ENCODE assay signal across 28 mouse cellular contexts in the genomic region with DNA sequence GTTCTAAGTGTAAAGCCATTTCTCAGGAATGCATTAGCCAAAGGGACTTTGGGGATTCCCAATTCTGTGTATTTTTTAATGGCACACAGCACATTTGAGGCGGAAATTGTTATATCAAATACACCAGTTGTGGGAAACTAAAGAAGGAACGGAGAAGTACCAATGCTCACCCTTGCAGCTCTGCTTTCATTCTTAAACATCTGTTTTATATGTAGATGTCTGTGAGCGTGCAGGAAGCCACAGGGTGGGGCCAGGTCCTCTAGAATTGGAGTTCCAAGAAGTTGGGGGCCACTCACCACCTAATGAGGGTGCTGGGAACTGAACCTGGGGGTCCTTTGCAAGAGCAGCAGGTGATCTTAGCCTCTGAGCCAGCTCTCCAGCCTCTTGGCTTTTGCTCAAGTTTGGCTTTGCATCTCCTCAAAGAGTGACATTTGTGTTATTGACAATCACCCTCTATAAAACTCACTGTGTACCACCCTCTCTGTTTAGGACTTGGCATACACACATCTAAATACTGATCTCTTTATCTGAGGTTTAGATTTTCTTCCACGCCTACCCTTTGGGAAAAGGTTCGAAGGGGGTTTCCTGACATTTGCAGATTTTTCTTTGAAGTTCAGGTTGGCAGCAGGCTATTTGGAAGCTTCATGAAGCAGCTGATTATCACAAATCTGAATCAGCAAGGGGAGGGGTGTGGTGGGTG. TPM values are rescaled to one million over a fixed set of nuclear protein-coding genes. Genes with fewer than 3 reads are reported as not detected.
DNase-seq lines count a peak whose midpoint lies in the region; ATAC-seq and TF ChIP-seq lines count a peak whose summit lies in the region.
"Had no signal": no experiment of that assay in that cellular context is flagged by ENCODE, and none has a peak within 500 bp of the region (broad histone marks: within the 10 kb centered on the region; RNA-seq: fewer than 3 reads in every experiment).

No protein-coding gene starts in this region.

- no peaks in the 10 kb centered on the region for H3K36me3 ChIP-seq in embryonic facial prominence, embryonic 15.5 days
- no peaks in the 10 kb centered on the region for H3K36me3 ChIP-seq in embryonic facial prominence, embryonic 10.5 days (replicated peaks)
- no peaks in the 10 kb centered on the region for H3K36me3 ChIP-seq in stomach, embryonic 14.5 days (ENCODE audit: control insufficient read depth, insufficient read depth, low read length)
- H3K36me3 ChIP-seq in stomach, postnatal 0 days (ENCODE audit: control insufficient read depth, insufficient read depth, low read length) = no peaks in the 10 kb centered on the region
- no peaks in the 10 kb centered on the region for H3K36me3 ChIP-seq in hindbrain, embryonic 14.5 days (replicated peaks; ENCODE audit: control insufficient read depth, insufficient read depth)
- H3K36me3 ChIP-seq: embryonic facial prominence, embryonic 13.5 days; heart, embryonic 12.5 days; hindbrain, embryonic 15.5 days; limb, embryonic 12.5 days; liver, embryonic 15.5 days; midbrain, embryonic 15.5 days had no signal

- TF ChIP-seq CTCF in stomach, postnatal 0 days (IDR thresholded peaks at IDR 0.05; ENCODE audit: low read depth) = no peak

- peak overlapping the region; percentile 48; the same call in 1 of the 2 replicates for H3K27ac ChIP-seq in embryonic facial prominence, embryonic 15.5 days (replicated peaks)
- H3K27ac ChIP-seq in embryonic facial prominence, embryonic 10.5 days (replicated peaks) = no peak overlapping the region
- peak overlapping the region; percentile 59; the same call in 1 of the 2 replicates for H3K27ac ChIP-seq in stomach, embryonic 14.5 days (ENCODE audit: low read length)
- H3K27ac ChIP-seq in stomach, postnatal 0 days (replicated peaks) = no peak overlapping the region; the same call in 1 of the 2 replicates
- H3K27ac ChIP-seq in hindbrain, embryonic 14.5 days = no peak overlapping the region
- H3K27ac ChIP-seq: hindbrain, embryonic 15.5 days; limb, embryonic 12.5 days; liver, embryonic 15.5 days; midbrain, embryonic 15.5 days had no signal

- no peak overlapping the region for H3K9ac ChIP-seq in embryonic facial prominence, embryonic 15.5 days
- no peak overlapping the region for H3K9ac ChIP-seq in stomach, embryonic 14.5 days (replicated peaks; ENCODE audit: low read depth, low read length)
- H3K9ac ChIP-seq in stomach, postnatal 0 days (ENCODE audit: low read length) = no peak overlapping the region
- H3K9ac ChIP-seq in hindbrain, embryonic 14.5 days = no peak overlapping the region
- H3K9ac ChIP-seq: heart, embryonic 12.5 days; hindbrain, embryonic 15.5 days; limb, embryonic 12.5 days; liver, embryonic 15.5 days; lung, embryonic 14.5 days; midbrain, embryonic 15.5 days had no signal

- 50% methylated on average over 5 of the region's 5 CpGs for WGBS in embryonic facial prominence, embryonic 15.5 days
- 79% methylated on average over 5 of the region's 5 CpGs for WGBS in embryonic facial prominence, embryonic 10.5 days
- WGBS in stomach, embryonic 14.5 days = 68% methylated on average over 5 of the region's 5 CpGs
- 64% methylated on average over 5 of the region's 5 CpGs for WGBS in stomach, postnatal 0 days
- 83% methylated on average over 5 of the region's 5 CpGs for WGBS in hindbrain, embryonic 14.5 days

- no peak overlapping the region for H3K4me2 ChIP-seq in embryonic facial prominence, embryonic 15.5 days (replicated peaks)
- no peak overlapping the region for H3K4me2 ChIP-seq in stomach, embryonic 14.5 days (replicated peaks; ENCODE audit: low read depth, low read length)
- H3K4me2 ChIP-seq in stomach, postnatal 0 days (replicated peaks; ENCODE audit: low read depth) = no peak overlapping the region
- H3K4me2 ChIP-seq in hindbrain, embryonic 14.5 days (replicated peaks) = no peak overlapping the region
- H3K4me2 ChIP-seq: embryonic facial prominence, embryonic 13.5 days; heart, embryonic 12.5 days; hindbrain, embryonic 15.5 days; limb, embryonic 12.5 days; liver, embryonic 15.5 days; lung, embryonic 14.5 days; midbrain, embryonic 15.5 days had no signal

- no peak for TF ChIP-seq EP300 in stomach, postnatal 0 days (optimal IDR thresholded peaks at IDR 0.05)

- no peaks in the 10 kb centered on the region for H3K27me3 ChIP-seq in embryonic facial prominence, embryonic 15.5 days
- H3K27me3 ChIP-seq in embryonic facial prominence, embryonic 10.5 days (replicated peaks; ENCODE audit: low read depth, poor library complexity, severe bottlenecking) = no peaks in the 10 kb centered on the region
- H3K27me3 ChIP-seq in stomach, embryonic 14.5 days (ENCODE audit: control insufficient read depth, insufficient read depth, low read length) = no peaks in the 10 kb centered on the region
- no peaks in the 10 kb centered on the region for H3K27me3 ChIP-seq in stomach, postnatal 0 days (ENCODE audit: control insufficient read depth, insufficient read depth, low read length)
- H3K27me3 ChIP-seq in hindbrain, embryonic 14.5 days (ENCODE audit: control insufficient read depth, insufficient read depth, low read length) = no peaks in the 10 kb centered on the region
- H3K27me3 ChIP-seq: embryonic facial prominence, embryonic 13.5 days; heart, embryonic 12.5 days; hindbrain, embryonic 15.5 days; limb, embryonic 12.5 days; liver, embryonic 15.5 days; midbrain, embryonic 15.5 days had no signal

- ATAC-seq in embryonic facial prominence, embryonic 15.5 days (ENCODE audit: insufficient number of reproducible peaks, low FRiP score, low TSS enrichment, low read depth) = no peak
- no peak for ATAC-seq in stomach, embryonic 14.5 days (ENCODE audit: insufficient number of reproducible peaks, insufficient read depth, low FRiP score, low read depth)
- ATAC-seq in stomach, postnatal 0 days (ENCODE audit: low FRiP score, low TSS enrichment) = no peak
- peak; percentile 66 for ATAC-seq in inflammation-experienced regulatory T-cells, adult 6 months
- no peak for ATAC-seq in hindbrain, embryonic 14.5 days (ENCODE audit: low FRiP score)
- ATAC-seq: intestine, postnatal 0 days; midbrain, embryonic 15.5 days had no signal

- H3K9me3 ChIP-seq in embryonic facial prominence, embryonic 15.5 days (replicated peaks) = no peaks in the 10 kb centered on the region
- H3K9me3 ChIP-seq in embryonic facial prominence, embryonic 10.5 days = no peaks in the 10 kb centered on the region
- no peaks in the 10 kb centered on the region for H3K9me3 ChIP-seq in stomach, embryonic 14.5 days (ENCODE audit: control insufficient read depth, low read depth, low read length)
- no peaks in the 10 kb centered on the region for H3K9me3 ChIP-seq in stomach, postnatal 0 days (ENCODE audit: control insufficient read depth, low read length)
- peaks cover 4% of the 10 kb centered on the region; the same call in 1 of the 2 replicates for H3K9me3 ChIP-seq in hindbrain, embryonic 14.5 days (ENCODE audit: control insufficient read depth, low read length)
- H3K9me3 ChIP-seq: embryonic facial prominence, embryonic 13.5 days; heart, embryonic 12.5 days; hindbrain, embryonic 15.5 days; limb, embryonic 12.5 days; liver, embryonic 15.5 days; midbrain, embryonic 15.5 days had no signal

- no peak overlapping the region for H3K4me3 ChIP-seq in embryonic facial prominence, embryonic 15.5 days (replicated peaks)
- H3K4me3 ChIP-seq in embryonic facial prominence, embryonic 10.5 days = no peak overlapping the region
- no peak overlapping the region for H3K4me3 ChIP-seq in stomach, embryonic 14.5 days (ENCODE audit: low read depth, low read length)
- no peak overlapping the region for H3K4me3 ChIP-seq in stomach, postnatal 0 days (ENCODE audit: low read depth, low read length)
- no peak overlapping the region for H3K4me3 ChIP-seq in hindbrain, embryonic 14.5 days (replicated peaks; ENCODE audit: low read length)
- H3K4me3 ChIP-seq: embryonic facial prominence, embryonic 13.5 days; erythroblast, embryonic 14.5 days; heart, embryonic 12.5 days; hindbrain, embryonic 15.5 days; limb, embryonic 12.5 days; liver, embryonic 15.5 days; midbrain, embryonic 15.5 days had no signal

- H3K4me1 ChIP-seq in embryonic facial prominence, embryonic 15.5 days = peaks cover 11% of the 10 kb centered on the region
- no peaks in the 10 kb centered on the region for H3K4me1 ChIP-seq in embryonic facial prominence, embryonic 10.5 days
- H3K4me1 ChIP-seq in stomach, embryonic 14.5 days (ENCODE audit: control insufficient read depth, insufficient read depth, low read length) = no peaks in the 10 kb centered on the region
- H3K4me1 ChIP-seq in stomach, postnatal 0 days (replicated peaks; ENCODE audit: control insufficient read depth, insufficient read depth) = no peaks in the 10 kb centered on the region
- no peaks in the 10 kb centered on the region for H3K4me1 ChIP-seq in hindbrain, embryonic 14.5 days (replicated peaks; ENCODE audit: control insufficient read depth, insufficient read depth, low read length)
- H3K4me1 ChIP-seq: hindbrain, embryonic 15.5 days; limb, embryonic 12.5 days; liver, embryonic 15.5 days; midbrain, embryonic 15.5 days had no signal

- DNase-seq in embryonic facial prominence, embryonic 10.5 days (ENCODE audit: low spot score) = no peak
- no peak for DNase-seq in stomach, postnatal 0 days (ENCODE audit: low spot score)
- peak; percentile 56 for DNase-seq in ES-CJ7 (ENCODE audit: low read depth, low spot score)
- no peak for DNase-seq in hindbrain, embryonic 14.5 days (ENCODE audit: low spot score)
- no peak for DNase-seq in c-Kit-positive CD71-positive TER-119-positive erythroid progenitor cells, embryonic 14.5 days (ENCODE audit: low spot score)
- DNase-seq: adrenal gland, postnatal 14 days; cerebellum, adult 11-12 months; cerebellum, adult 9-11 months; embryo, embryonic 11 days; gastrocnemius, postnatal 25 days; heart, adult 18-20 months; heart, postnatal 4 days; kidney, adult 9 months; kidney, postnatal 10 days; lung, embryonic 14.5 days; lung, postnatal 14 days; right cerebral cortex, postnatal 25 days had no signal

RNA-seq across cellular contexts. Expression of a gene that starts 33.9 kb away (rescaled TPM):
- polyA plus RNA-seq in embryonic facial prominence, embryonic 15.5 days (2015; fragmentation: Nextera tagmentation; extraction: Ambion mirVana) = 57.3 and 60.1 TPM in 2 replicates
- 0.99 and 1.8 TPM in 2 replicates for polyA plus RNA-seq in embryonic facial prominence, embryonic 10.5 days (2016; fragmentation: Nextera tagmentation; extraction: Ambion mirVana)
- polyA plus RNA-seq in stomach, embryonic 14.5 days (2014; fragmentation: Nextera tagmentation; extraction: Ambion mirVana) = 22.7 and 28.9 TPM in 2 replicates
- 24.4 and 32.1 TPM in 2 replicates for polyA plus RNA-seq in stomach, postnatal 0 days (2015; fragmentation: Nextera tagmentation; extraction: Ambion mirVana)
- polyA plus RNA-seq in inflammation-experienced regulatory T-cells, adult 6 months (2017; shearing (Covaris generic)) = not detected
- polyA plus RNA-seq in hindbrain, embryonic 14.5 days (2014; fragmentation: Nextera tagmentation; extraction: Ambion mirVana) = 13.9 and 16.6 TPM in 2 replicates

Comparison
In these comparisons a context has a peak if more than half of its experiments do, and no peak if none do; other contexts are left out.
1. H3K27ac ChIP-seq: peak in embryonic facial prominence, embryonic 15.5 days (single experiment) and stomach, embryonic 14.5 days (single experiment); none in embryonic facial prominence, embryonic 10.5 days (single experiment), stomach, postnatal 0 days (single experiment) and hindbrain, embryonic 14.5 days (single experiment).